Mouse (Mus musculus) lung, adult 18-20 months (tissue): ENCODE results near the gene Gm19410.
A peak's percentile ranks its signal among the peaks of the same experiment; 100 is the strongest.

ENCODE experiments used
- DNase-seq, 2 experiments: peaks; one replicate each; pipeline ENCODE4 v3.0.0; 2022; ENCODE audit warnings: mixed read lengths in 2 of 2

The Gm19410 gene

DNA sequence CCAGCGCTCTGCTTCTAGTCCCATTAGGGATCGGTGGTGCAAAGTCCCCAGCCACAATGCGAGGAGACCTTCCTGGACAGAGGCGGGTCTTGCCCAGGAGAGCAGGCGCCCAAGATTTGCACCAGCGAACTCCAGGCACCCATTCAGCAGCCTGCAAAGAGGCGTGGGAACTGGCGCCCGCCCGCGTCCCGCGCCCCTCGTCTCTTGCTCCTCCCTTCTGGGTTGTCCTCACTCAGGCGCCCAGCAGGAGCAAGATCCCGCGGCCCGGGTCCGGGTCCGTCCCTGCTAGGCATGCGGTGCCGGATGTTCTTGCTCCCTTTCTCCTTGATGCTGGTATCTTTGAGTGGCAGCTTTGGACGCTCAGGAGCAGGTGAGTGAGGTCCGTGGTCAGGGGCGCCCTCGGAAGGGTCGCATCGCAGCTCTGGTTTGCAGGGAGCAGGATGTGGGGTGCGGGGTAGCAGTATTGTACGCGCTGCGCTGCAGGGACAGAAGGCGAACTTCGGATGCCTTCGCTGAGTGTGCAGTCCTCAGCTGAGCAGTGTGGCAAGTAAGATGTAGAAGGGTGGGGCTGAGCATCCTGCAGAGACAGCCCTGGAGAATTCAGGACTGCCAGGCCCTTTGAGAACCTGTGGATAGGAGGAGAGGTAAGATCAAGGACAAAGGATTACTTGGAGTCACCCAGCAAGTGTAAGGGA is at the start of gene Gm19410:
Gene Gm19410, plus strand, starts transcription at position 292 of the 695 bp plus-strand sequence.
- no peak for DNase-seq

DNA sequence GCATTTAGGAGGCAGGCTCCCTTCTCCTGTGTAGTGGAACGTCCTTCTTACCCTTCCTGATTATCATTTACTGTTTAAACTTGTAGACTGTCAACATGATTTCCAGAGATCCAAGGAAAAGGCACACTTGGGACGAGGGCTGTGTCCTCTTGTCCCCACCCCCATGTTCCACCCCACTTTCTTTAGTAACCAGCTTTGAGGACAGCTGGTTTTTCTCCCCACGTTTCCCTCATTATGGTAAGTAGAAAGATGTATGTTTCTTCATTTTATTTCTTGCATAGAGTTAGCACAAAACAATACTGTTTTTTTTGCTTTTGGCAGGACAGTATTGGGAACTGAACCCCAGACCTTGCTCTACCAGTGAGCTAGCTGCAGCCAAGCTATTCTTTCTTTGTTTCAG is 34.8 kb upstream of the Gm19410 start:
- DNase-seq = no peak

DNA sequence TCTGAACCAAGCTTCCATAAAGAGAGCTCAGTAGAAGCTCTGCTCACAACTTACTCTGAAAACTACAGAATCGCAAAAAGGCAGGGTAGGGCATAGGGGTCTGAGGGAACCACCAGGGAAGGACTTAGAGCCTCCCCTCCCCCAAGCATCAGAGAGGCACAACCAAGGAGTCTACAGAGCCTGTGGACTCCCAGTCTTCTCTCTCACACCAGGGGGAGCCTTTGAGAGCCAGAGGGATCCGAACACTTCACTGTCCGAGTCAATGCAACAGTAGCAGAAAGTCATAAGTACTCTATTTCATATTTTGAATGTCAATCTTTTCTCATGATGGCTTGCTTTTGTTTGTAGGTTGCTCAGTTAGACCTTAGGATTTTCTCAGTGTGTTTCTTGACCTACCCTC is 30.2 kb upstream of the Gm19410 start:
- peak in 1 of 2 experiments; percentile 7 for DNase-seq

DNA sequence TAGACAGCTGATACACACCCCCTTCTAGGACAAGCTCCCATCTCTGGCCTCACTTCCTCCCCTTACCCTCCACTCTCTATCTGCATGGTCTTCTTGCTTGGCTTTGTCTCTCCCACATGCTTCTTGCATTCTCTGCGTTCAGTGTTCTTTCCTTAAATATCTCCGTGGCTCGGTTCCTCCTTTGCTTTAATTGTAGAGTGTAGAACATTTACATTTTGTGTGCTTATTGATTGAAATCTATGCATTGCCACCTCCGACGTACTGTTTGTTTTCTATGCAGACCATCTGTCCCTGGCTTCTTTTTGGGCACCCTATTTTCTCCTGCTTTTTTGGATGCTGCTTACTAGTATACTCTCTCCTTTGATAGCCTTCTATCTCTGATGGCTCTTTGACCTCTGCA is 9.4 kb upstream of the Gm19410 start:
- DNase-seq = no peak

DNA sequence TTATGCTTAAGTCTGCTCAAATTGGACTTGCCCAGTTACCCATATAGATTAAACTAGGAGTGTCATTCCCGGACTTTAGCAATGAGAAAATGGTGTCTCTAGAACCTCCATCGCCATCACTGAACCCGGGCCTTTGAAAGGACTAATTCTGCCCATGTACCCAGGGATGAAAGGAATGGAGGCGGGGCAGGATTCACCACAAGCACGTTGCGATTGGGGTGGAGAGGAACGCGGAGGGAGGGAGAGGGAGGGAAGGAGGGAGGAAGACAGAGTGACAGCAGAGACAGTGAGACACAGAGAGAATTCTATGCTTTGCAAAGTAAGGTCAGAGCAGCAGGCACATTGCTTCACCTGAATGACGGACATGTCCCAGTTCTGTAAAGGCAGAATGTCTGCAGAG is 570 bp upstream of the Gm19410 start:
- DNase-seq = no peak

DNA sequence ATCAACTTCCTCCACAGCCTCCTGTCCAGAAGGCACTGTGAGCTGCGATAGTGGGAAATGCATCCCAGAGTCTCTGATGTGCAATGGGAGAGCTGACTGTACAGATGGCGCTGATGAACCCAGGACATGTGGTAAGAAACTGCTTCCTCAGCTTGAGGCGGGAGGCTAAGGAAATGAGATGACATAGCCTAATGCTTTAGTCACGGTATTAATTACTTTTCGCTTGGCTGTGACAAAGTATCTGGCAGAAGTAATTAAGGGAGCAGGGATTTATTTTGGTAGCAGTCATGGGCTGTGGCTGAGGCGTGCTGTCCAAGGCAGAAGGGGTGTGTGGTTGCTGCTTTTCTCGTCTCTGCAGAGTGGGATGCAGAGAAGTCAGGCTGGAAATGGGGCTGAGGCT is 7.9 kb downstream of the Gm19410 start:
- DNase-seq = no peak
